Comparison of ENCODE assay signal across 9 mouse cellular contexts in genomic region chr3:156560766-156561165, GRCm38 (mm10). TPM values are rescaled to one million over a fixed set of nuclear protein-coding genes. Genes with fewer than 3 reads are reported as not detected.
DNase-seq lines count a peak whose midpoint lies in the region; ATAC-seq lines count a peak whose summit lies in the region.
"Had no signal": no experiment of that assay in that cellular context is flagged by ENCODE, and none has a peak within 500 bp of the region (broad histone marks: within the 10 kb centered on the region; RNA-seq: fewer than 3 reads in every experiment).

No protein-coding gene starts in this region.

- ATAC-seq in hindbrain, embryonic 14.5 days (ENCODE audit: low FRiP score) = peak; percentile 93

- peak overlapping the region; percentile 59 for H3K4me3 ChIP-seq in hindbrain, embryonic 14.5 days (replicated peaks; ENCODE audit: low read length)

- peaks cover 21% of the 10 kb centered on the region for H3K4me1 ChIP-seq in hindbrain, embryonic 14.5 days (replicated peaks; ENCODE audit: control insufficient read depth, insufficient read depth, low read length)

- H3K9ac ChIP-seq in hindbrain, embryonic 14.5 days = peak overlapping the region; percentile 67

- H3K27me3 ChIP-seq in hindbrain, embryonic 14.5 days (ENCODE audit: control insufficient read depth, insufficient read depth, low read length) = 0 out of 2 replicates have a peak, but pooled peaks cover 4% of the 10 kb centered on the region

- no peaks in the 10 kb centered on the region for H3K36me3 ChIP-seq in hindbrain, embryonic 14.5 days (replicated peaks; ENCODE audit: control insufficient read depth, insufficient read depth)

- no peaks in the 10 kb centered on the region for H3K9me3 ChIP-seq in hindbrain, embryonic 14.5 days (ENCODE audit: control insufficient read depth, low read length)

- H3K27ac ChIP-seq in hindbrain, embryonic 14.5 days = peak overlapping the region; percentile 95

- peak; percentile 89 for DNase-seq in NIH3T3 (ENCODE audit: low read depth)
- DNase-seq in cerebellum, postnatal 25 days = peak; percentile 94 to 95
- DNase-seq in frontal cortex, postnatal 36 days (ENCODE audit: low spot score in 2 of 2) = peak; percentile 89 to 92
- peak; percentile 86 for DNase-seq in hindbrain, embryonic 14.5 days (ENCODE audit: low spot score)
- DNase-seq in layer of hippocampus, postnatal 36 days = peak; percentile 85 to 88
- DNase-seq in lung, postnatal 14 days = peak; percentile 54
- DNase-seq in right cerebral cortex, adult 18-20 months = peak; percentile 94
- no peak for DNase-seq in c-Kit-positive CD71-positive TER-119-positive erythroid progenitor cells, embryonic 14.5 days (ENCODE audit: low spot score)

- H3K4me2 ChIP-seq in hindbrain, embryonic 14.5 days (replicated peaks) = peak overlapping the region; percentile 79

- WGBS in hindbrain, embryonic 14.5 days = under 1% methylated on average over 27 of the region's 27 CpGs

RNA-seq across cellular contexts. Expression of gene Negr1, which starts 0.8 kb away (rescaled TPM):
- polyA plus RNA-seq in hindbrain, embryonic 14.5 days (2014; fragmentation: Nextera tagmentation; extraction: Ambion mirVana) = 46.2 and 50.4 TPM in 2 replicates
- total RNA-seq in layer of hippocampus, postnatal 36 days (2021) = 100 to 1,000 TPM; 122 to 139 TPM
- total RNA-seq: MEL had no signal
